Mouse (Mus musculus) liver, adult 2 months (tissue): ENCODE measurements around the gene Ddx42. TPM values are rescaled to one million over a fixed set of nuclear protein-coding genes. Genes with fewer than 3 reads are reported as not detected.

Source experiments
- DNase-seq: peaks from one replicate; pipeline ENCODE4 v3.0.0-alpha.2; 2011; ENCODE audit warnings: low read depth, low spot score; ENCODE audit errors: extremely low read depth
- H3K27ac ChIP-seq: fragments of 200-500 bp; replicated peaks from 2 replicates; pipeline ENCODE4 v1.5.1; 2012; ENCODE audit warnings: low read depth, mild to moderate bottlenecking, control low read depth, inconsistent platforms, low read length; ENCODE audit not compliant: insufficient read depth
- H3K27me3 ChIP-seq: fragments of 200-500 bp; 2 replicates; pipeline ENCODE4 v1.6.1; 2012; ENCODE audit warnings: mild to moderate bottlenecking, moderate library complexity, low read length, inconsistent platforms; ENCODE audit not compliant: control insufficient read depth, insufficient read depth
- H3K36me3 ChIP-seq: fragments of 200-500 bp; 2 replicates; pipeline ENCODE4 v1.6.1; 2012; ENCODE audit warnings: low read length, inconsistent platforms; ENCODE audit not compliant: control insufficient read depth, insufficient read depth
- H3K4me1 ChIP-seq: fragments of 200-500 bp; 2 replicates; pipeline ENCODE4 v1.6.1; 2011; ENCODE audit warnings: low read length; ENCODE audit not compliant: control insufficient read depth, insufficient read depth
- H3K4me3 ChIP-seq: fragments of 200-500 bp; 2 replicates; pipeline ENCODE4 v1.5.1; 2011; ENCODE audit warnings: low read depth, mild to moderate bottlenecking, control low read depth, low read length, moderate library complexity; ENCODE audit not compliant: insufficient read depth
- H3K79me2 ChIP-seq: fragments of 200-500 bp; 2 replicates; pipeline ENCODE4 v1.6.1; 2012; ENCODE audit warnings: inconsistent platforms, mild to moderate bottlenecking, low read length, moderate library complexity; ENCODE audit not compliant: control insufficient read depth, insufficient read depth
- H3K9ac ChIP-seq: fragments of 200-500 bp; 2 replicates; pipeline ENCODE4 v1.6.1; 2012; ENCODE audit warnings: low read depth, mild to moderate bottlenecking, control low read depth, inconsistent platforms, low read length
- CTCF ChIP-seq: fragments of 200-500 bp; IDR thresholded peaks from 2 replicates; pipeline ENCODE4 v1.5.1; 2011; ENCODE audit warnings: low read depth, low read length, control low read depth
- POLR2A ChIP-seq: fragments of 200-500 bp; IDR thresholded peaks from 2 replicates; pipeline ENCODE4 v1.6.1; 2011; ENCODE audit warnings: low read length, control low read depth; ENCODE audit not compliant: insufficient read depth; ENCODE audit errors: extremely low read depth
- WGBS: fragments of 180-500 bp; shearing (Covaris S2); methylation state at CpG from one replicate; pipeline ENCODE4 v1.1.7; 2018; 5-methylcytosine and 5-hydroxymethylcytosine counted together
- polyA plus RNA-seq: library from polyadenylated mRNA; depleted of rRNA; stranded (reverse); fragments of >200 nt; gene quantifications from 2 replicates; pipeline ENCODE4 v1.2.3, GENCODE M21; 2012
- total RNA-seq: library from RNA; depleted of rRNA; stranded (reverse); fragments of >200 nt; gene quantifications from 2 replicates; pipeline ENCODE4 v1.2.3, GENCODE M21; 2014

Gene Ddx42
- total and polyA plus RNA-seq, 2 experiments: 5.1 to 19.7 TPM

- Histone ChIP-seq H3K9ac (peak overlapping the region; percentile 64), H3K79me2 (peaks cover 15% of the 10 kb centered on the region; the same call in 1 of the 2 replicates), H3K4me1 (peaks cover 26% of the 10 kb centered on the region), H3K27me3 (no peaks in the 10 kb centered on the region), H3K36me3 (peaks cover 38% of the 10 kb centered on the region), H3K27ac (peak overlapping the region; percentile 94), H3K4me3 (peak overlapping the region; percentile 56)
- TF ChIP-seq CTCF (peak; percentile 24; the same call in 1 of the 2 replicates), POLR2A (no peak)
- 45% methylated on average over 5 of the region's 5 CpGs for WGBS
- DNase-seq: no peak
These were observed 51.1 kb downstream of the Ddx42 start for GRCm38 (mm10) chr11:106267871-106268270.

DNA sequence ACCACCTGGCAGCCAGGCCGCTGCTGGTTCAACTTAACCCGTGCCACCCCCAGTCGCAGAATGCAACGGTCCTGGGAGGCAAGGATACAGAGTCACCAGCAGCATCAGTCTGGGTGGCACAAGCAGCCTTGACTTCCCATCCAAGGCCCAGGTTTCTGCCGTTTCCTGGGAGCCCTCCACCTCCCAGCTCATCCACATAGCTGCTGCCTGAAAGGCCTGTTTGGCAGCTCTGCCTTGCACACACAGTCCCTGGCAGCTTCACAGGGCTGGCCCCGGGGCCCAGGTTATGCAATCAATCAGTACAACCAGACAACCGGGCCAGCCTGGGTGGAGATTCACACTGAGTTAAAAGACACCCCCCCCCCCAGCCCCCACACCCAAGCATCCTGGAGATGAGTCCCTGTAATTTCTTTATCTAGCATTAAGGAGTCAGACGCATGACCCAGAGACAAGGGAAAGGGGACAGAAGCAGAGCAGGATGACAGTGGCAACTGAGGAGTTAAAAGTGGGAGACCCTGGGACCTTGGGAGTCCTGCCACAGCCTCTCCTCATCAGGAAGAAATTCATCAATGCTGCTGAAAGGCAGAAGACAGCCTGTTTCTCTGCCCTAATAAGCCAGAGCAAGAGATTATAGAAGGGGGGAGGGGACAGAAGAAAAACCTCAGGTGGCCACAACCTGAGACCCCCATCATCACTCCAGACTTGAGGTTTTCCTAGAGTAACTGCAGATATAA is 51.8 kb downstream of the Ddx42 start:
- DNase-seq: peak; percentile 88
- Histone ChIP-seq H3K27ac (peak overlapping the region; percentile 94), H3K4me1 (peaks cover 26% of the 10 kb centered on the region), H3K79me2 (peaks cover 15% of the 10 kb centered on the region; the same call in 1 of the 2 replicates), H3K4me3 (peak overlapping the region; percentile 47), H3K27me3 (no peaks in the 10 kb centered on the region), H3K9ac (peak overlapping the region; percentile 64), H3K36me3 (peaks cover 32% of the 10 kb centered on the region)
- TF ChIP-seq CTCF (no peak), POLR2A (no peak)
- WGBS: 18% methylated on average over 8 of the region's 8 CpGs

DNA sequence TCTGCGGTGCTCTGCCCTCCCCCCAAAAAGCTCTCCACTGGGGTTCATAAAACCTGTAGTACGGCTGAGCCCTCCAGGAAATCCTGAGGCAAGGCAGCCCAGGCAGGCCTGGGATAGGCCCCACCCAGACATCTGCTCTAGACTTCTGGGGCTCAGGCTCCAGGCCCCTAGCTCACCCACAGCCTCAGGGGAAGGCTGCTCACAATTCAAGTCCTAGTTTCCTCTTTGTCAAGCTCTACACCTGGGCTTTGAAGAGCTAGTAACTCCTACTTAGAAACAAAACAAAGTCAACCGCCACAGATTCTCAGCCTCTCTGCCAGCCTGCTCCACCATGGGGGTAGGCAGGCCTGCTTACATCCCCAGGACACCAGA is 52.3 kb downstream of the Ddx42 start:
- Histone ChIP-seq H3K36me3 (peaks cover 27% of the 10 kb centered on the region), H3K9ac (0 out of 2 replicates have a peak overlapping the region, but pooled peaks have one; percentile 9), H3K27me3 (no peaks in the 10 kb centered on the region), H3K4me1 (peaks cover 26% of the 10 kb centered on the region), H3K27ac (peak overlapping the region; percentile 48), H3K79me2 (peaks cover 15% of the 10 kb centered on the region; the same call in 1 of the 2 replicates), H3K4me3 (no peak overlapping the region)
- DNase-seq: no peak
- WGBS: 31% methylated on average over 3 of the region's 3 CpGs
- TF ChIP-seq CTCF (no peak), POLR2A (no peak)

DNA sequence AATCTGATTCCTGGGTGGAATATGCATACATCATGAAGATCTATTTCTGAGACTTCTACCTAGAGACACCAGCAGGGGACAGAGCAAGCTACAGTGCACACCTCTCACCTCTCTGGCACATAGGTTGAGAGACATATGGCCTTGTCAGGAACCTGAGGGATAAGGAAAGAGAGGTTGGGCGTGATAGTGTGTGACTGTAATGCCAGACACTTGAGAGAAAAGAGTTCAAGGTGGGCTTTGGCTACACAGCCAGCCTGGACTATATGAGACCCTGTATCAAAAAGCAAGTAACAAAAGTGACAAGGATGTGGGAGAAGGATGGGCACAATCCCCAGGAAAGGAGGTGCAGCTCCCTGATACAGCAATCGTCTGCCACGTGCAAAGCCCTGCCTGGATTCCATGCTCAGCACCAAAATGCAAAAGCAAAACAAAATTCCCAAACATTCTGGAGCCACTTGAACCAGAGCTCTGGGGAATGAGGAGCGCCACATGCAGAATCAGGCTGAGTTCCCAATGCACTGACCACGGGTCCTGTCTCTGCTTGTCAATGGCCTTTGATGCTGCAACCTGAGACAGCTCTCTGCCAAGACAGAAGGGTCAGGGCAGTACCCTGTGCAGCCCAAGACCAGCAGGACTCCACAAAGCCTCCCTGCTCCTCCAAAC is 54.5 kb downstream of the Ddx42 start:
- H3K9ac ChIP-seq: peak overlapping the region; percentile 94
- H3K36me3 ChIP-seq: peaks cover 8% of the 10 kb centered on the region
- H3K4me1 ChIP-seq: peaks cover 31% of the 10 kb centered on the region
- WGBS: 21% methylated on average over 5 of the region's 5 CpGs
- DNase-seq: peak; percentile 88
- peaks cover 15% of the 10 kb centered on the region; the same call in 1 of the 2 replicates for H3K79me2 ChIP-seq
- TF ChIP-seq POLR2A: peak; percentile 39; the same call in 1 of the 2 replicates
- no peak for TF ChIP-seq CTCF
- peak overlapping the region; percentile 96 for H3K4me3 ChIP-seq
- no peaks in the 10 kb centered on the region for H3K27me3 ChIP-seq
- peak overlapping the region; percentile 91 for H3K27ac ChIP-seq

DNA sequence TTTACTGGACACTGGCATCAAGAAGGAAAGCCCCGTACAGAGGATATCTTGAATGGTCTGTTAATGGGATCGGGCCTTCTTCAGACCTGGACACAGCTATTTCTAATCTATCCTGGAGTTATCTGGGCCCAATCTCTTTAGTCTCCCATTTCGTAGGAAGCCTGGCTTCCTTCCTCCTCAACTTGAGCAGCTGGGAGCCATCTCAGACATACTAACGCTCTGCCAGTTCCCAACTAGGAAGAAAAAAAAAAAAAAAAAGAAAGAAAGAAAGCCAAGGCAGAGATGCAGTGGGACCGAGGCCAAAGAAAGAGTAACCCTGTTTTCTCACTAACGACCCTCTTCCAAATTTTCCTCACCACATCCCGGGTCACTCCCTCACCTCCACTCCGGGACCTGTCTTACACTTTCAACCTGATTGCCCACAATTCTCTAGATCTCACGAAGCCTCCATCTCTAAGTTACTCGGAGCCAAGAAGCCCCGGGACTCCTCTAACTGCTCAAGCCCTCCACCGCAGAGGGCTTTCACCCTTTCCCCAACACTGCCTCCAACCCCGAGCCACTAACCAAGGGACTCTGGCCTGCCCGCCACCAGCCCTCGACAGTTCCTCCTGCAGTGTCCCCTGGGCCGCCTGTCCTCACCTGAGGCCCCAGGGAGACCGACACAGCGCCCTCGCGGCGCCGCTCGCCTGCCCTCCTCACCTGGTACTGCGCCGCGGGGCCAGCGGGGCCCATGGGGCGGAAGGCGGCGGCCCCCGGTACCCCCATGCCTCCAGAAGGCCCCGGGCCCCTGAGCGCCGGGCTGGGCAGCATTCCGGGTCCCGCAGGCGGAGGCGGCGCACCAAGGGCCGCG is 55.3 kb downstream of the Ddx42 start:
- TF ChIP-seq CTCF: no peak
- no peak for TF ChIP-seq POLR2A
- Histone ChIP-seq H3K4me3 (peak overlapping the region; percentile 96), H3K27me3 (no peaks in the 10 kb centered on the region), H3K36me3 (peaks cover under 1% of the 10 kb centered on the region; the same call in 1 of the 2 replicates), H3K4me1 (peaks cover 32% of the 10 kb centered on the region), H3K79me2 (peaks cover 15% of the 10 kb centered on the region; the same call in 1 of the 2 replicates), H3K27ac (peak overlapping the region; percentile 91), H3K9ac (peak overlapping the region; percentile 94)
- DNase-seq: no peak
- WGBS: under 1% methylated on average over 41 of the region's 41 CpGs
